ENCODE assay signal across 29 mouse cellular contexts in genomic region chr3:37140168-37140906, GRCm38 (mm10). TPM values are rescaled to one million over a fixed set of nuclear protein-coding genes. Genes with fewer than 3 reads are reported as not detected.
"Had no signal": no experiment of that assay in that cellular context is flagged by ENCODE, and none has a peak within 500 bp of the region (broad histone marks: within the 10 kb centered on the region; RNA-seq: fewer than 3 reads in every experiment).

No protein-coding gene starts in this region.

- H3K4me3 ChIP-seq: kidney, embryonic 15.5 days; layer of hippocampus, adult 2 months; limb, embryonic 10.5 days; limb, embryonic 13.5 days; lung, embryonic 15.5 days; megakaryocyte, embryonic 14.5 days; midbrain, embryonic 10.5 days; midbrain, embryonic 13.5 days; myocyte; neural tube, embryonic 13.5 days; stomach, embryonic 15.5 days had no signal

- H3K4me1 ChIP-seq: limb, embryonic 10.5 days; limb, embryonic 13.5 days; lung, embryonic 15.5 days; midbrain, embryonic 10.5 days; midbrain, embryonic 13.5 days; neural tube, embryonic 13.5 days; stomach, embryonic 15.5 days had no signal

- DNase-seq: kidney, adult 11 months; kidney, adult 8-10 months; kidney, postnatal 10 days; layer of hippocampus, adult 9-11 months; liver; liver, postnatal 0 days; lung, postnatal 10 days; lung, postnatal 36 days; retina, postnatal 1 day; right cerebral cortex, postnatal 25 days; spleen, adult 18-20 months; thymus, postnatal 25 days had no signal

- H3K27ac ChIP-seq: kidney, embryonic 15.5 days; layer of hippocampus, adult 2 months; limb, embryonic 10.5 days; limb, embryonic 13.5 days; liver, embryonic 14.5 days; lung, embryonic 15.5 days; midbrain, embryonic 10.5 days; midbrain, embryonic 13.5 days; neural tube, embryonic 13.5 days; stomach, embryonic 15.5 days had no signal

- H3K36me3 ChIP-seq: kidney, embryonic 15.5 days; limb, embryonic 10.5 days; limb, embryonic 13.5 days; lung, embryonic 15.5 days; midbrain, embryonic 10.5 days; midbrain, embryonic 13.5 days; neural tube, embryonic 13.5 days; stomach, embryonic 15.5 days had no signal

RNA-seq across cellular contexts. Expression of gene Il2, which starts 14.6 kb away (rescaled TPM):
- total RNA-seq: layer of hippocampus, adult 2 months; layer of hippocampus, postnatal 25 days; left cerebral cortex, adult 18-20 months; left cerebral cortex, postnatal 25 days; neutrophil, adult 5-6 weeks had no signal
- polyA plus RNA-seq: kidney, embryonic 15.5 days; large intestine, adult 2 months; liver, postnatal 0 days; myocyte had no signal
